Mouse (Mus musculus) hindbrain, embryonic 11.5 days (tissue): ENCODE results near the gene Ogfod2. TPM values are rescaled to one million over a fixed set of nuclear protein-coding genes. Genes with fewer than 3 reads are reported as not detected.

Experiments used
- ATAC-seq: fragments of 200-750 bp; cut with Nextera tagmentation; 2 replicates; pipeline ENCODE4 v1.8.0; 2017; ENCODE audit warnings: mild to moderate bottlenecking, moderate TSS enrichment, moderate library complexity; ENCODE audit not compliant: low FRiP score
- DNase-seq: peaks from one replicate; pipeline ENCODE4 v3.0.0-alpha.2; 2015; ENCODE audit warnings: low spot score
- H3K27ac ChIP-seq: fragments of 300-500 bp; sonication (generic); 2 replicates; pipeline ENCODE4 v1.5.1; 2014; ENCODE audit warnings: mild to moderate bottlenecking, low read depth, low read length
- H3K27me3 ChIP-seq: fragments of 300-500 bp; sonication (generic); 2 replicates; pipeline ENCODE4 v1.6.1; 2014; ENCODE audit warnings: mild to moderate bottlenecking, low read length, moderate library complexity, mixed read lengths; ENCODE audit not compliant: control insufficient read depth, insufficient read depth
- H3K36me3 ChIP-seq: fragments of 300-500 bp; sonication (generic); 2 replicates; pipeline ENCODE4 v1.6.1; 2014; ENCODE audit warnings: mild to moderate bottlenecking, low read length, moderate library complexity, mixed read lengths; ENCODE audit not compliant: control insufficient read depth, insufficient read depth
- H3K4me1 ChIP-seq: fragments of 300-500 bp; sonication (generic); replicated peaks from 2 replicates; pipeline ENCODE4 v1.6.1; 2014; ENCODE audit warnings: low read length, mixed read lengths; ENCODE audit not compliant: control insufficient read depth, insufficient read depth
- H3K4me2 ChIP-seq: fragments of 300-500 bp; sonication (generic); replicated peaks from 2 replicates; pipeline ENCODE4 v1.6.1; 2014; ENCODE audit warnings: mild to moderate bottlenecking, low read depth, low read length
- H3K4me3 ChIP-seq: fragments of 300-500 bp; sonication (generic); 2 replicates; pipeline ENCODE4 v1.5.1; 2014; ENCODE audit warnings: low read depth, low read length
- H3K9ac ChIP-seq: fragments of 300-500 bp; sonication (generic); 2 replicates; pipeline ENCODE4 v1.6.1; 2014; ENCODE audit warnings: low read depth, low read length
- H3K9me3 ChIP-seq: fragments of 300-500 bp; sonication (generic); 2 replicates; pipeline ENCODE4 v1.6.1; 2016; ENCODE audit warnings: low read length; ENCODE audit not compliant: control insufficient read depth
- WGBS: fragments of 180-500 bp; shearing (Covaris S2); extraction: QIAGEN DNeasy Blood & Tissue Kit; methylation state at CpG from one replicate; pipeline ENCODE4 v1.1.7; 2014; 5-methylcytosine and 5-hydroxymethylcytosine counted together
- polyA plus RNA-seq: library from polyadenylated mRNA; unstranded; fragments of >200 nt; fragmentation: Nextera tagmentation; extraction: Ambion mirVana; gene quantifications from 2 replicates; pipeline ENCODE4 v1.2.1, GENCODE M21; 2014

The Ogfod2 gene
- 13.1 and 13.3 TPM in 2 replicates for polyA plus RNA-seq

DNA sequence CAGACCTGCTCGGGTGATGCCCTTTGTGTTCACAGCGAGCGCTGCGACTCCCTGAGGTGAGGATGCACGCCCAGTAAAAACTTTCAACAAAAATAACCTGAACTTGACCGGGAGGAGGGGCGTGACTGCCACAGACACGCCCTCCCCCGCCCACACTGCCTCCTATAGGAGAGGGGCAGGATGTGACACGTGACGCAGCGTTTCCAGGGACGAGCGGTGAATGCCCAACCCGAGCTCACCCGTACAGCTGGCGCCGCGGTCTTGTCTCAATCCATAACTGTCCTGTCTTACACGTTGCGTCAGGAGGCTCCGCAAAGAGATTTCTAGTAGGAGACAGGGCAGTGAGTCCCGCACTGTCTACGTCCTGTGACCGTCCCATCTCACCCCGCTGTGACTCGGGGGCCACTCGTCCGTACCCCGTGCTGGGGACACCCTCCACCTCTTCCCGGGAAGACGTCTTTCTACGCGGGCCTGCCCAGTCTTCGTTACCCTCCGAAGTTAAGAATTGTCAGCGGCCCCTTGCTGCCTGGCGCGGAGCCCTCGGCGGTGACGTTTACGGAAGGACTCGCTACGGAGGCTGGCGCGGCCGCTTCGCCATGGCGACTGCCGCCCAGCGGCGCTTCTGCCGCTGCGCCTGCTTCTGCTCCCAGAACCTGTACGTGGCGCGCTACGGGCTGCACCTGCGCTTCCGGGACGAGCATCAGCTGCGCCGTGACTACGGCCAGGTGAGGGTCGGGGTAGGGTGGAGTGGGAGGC, at the start of gene Ogfod2:
Gene Ogfod2 (plus strand): TSS at position 556 of the 756 bp plus-strand sequence.
- Histone ChIP-seq H3K4me3 (peak within 1 kb of the TSS; percentile 72), H3K36me3 (no peaks in the 10 kb centered on the region), H3K9ac (peak within 1 kb of the TSS; percentile 72), H3K9me3 (no peaks in the 10 kb centered on the region), H3K27ac (peak within 1 kb of the TSS; percentile 71), H3K4me2 (peak within 1 kb of the TSS; percentile 85), H3K4me1 (peaks cover 11% of the 10 kb centered on the region), H3K27me3 (no peaks in the 10 kb centered on the region)
- DNase-seq = peak; percentile 97
- under 1% methylated on average over 66 of the region's 66 CpGs for WGBS
- peak; percentile 97 for ATAC-seq

DNA sequence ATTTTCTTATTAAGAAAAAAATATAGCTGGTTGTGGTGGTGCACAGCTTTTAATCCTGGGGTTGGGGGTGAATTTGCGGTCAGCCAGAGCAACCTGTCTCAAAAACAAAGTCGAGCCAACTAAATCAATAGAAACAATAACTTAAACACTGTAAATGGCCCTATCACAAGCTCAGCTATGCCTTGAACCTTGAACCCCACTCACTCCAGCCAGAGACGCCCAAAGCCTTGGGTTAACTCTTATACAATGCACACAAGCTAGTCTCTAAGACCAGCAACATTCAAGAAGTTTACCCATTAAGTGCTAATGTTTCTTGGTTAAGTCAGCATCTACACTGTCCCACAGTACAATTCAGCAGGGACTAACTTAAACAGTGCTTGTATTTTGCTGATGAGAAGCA, 42.4 kb upstream of the Ogfod2 start:
- no peaks in the 10 kb centered on the region for H3K36me3 ChIP-seq
- no peaks in the 10 kb centered on the region for H3K9me3 ChIP-seq
- no peak overlapping the region for H3K27ac ChIP-seq
- no peaks in the 10 kb centered on the region for H3K4me1 ChIP-seq
- no peak overlapping the region for H3K4me2 ChIP-seq
- H3K4me3 ChIP-seq = no peak overlapping the region
- DNase-seq (no peak), ATAC-seq (no peak)
- H3K27me3 ChIP-seq = no peaks in the 10 kb centered on the region
- no peak overlapping the region for H3K9ac ChIP-seq
- WGBS = 87% methylated on average over 3 of the region's 3 CpGs

GRCm38 (mm10) chr5:124073682-124074081, 38.4 kb upstream of the Ogfod2 start:
- no peaks in the 10 kb centered on the region for H3K9me3 ChIP-seq
- no peaks in the 10 kb centered on the region for H3K36me3 ChIP-seq
- 55% methylated on average over 9 of the region's 9 CpGs for WGBS
- H3K4me2 ChIP-seq = no peak overlapping the region
- H3K27me3 ChIP-seq = no peaks in the 10 kb centered on the region
- no peak overlapping the region for H3K27ac ChIP-seq
- no peak overlapping the region for H3K4me3 ChIP-seq
- no peak for ATAC-seq
- no peak overlapping the region for H3K9ac ChIP-seq
- H3K4me1 ChIP-seq = no peaks in the 10 kb centered on the region
- DNase-seq = no peak

DNA sequence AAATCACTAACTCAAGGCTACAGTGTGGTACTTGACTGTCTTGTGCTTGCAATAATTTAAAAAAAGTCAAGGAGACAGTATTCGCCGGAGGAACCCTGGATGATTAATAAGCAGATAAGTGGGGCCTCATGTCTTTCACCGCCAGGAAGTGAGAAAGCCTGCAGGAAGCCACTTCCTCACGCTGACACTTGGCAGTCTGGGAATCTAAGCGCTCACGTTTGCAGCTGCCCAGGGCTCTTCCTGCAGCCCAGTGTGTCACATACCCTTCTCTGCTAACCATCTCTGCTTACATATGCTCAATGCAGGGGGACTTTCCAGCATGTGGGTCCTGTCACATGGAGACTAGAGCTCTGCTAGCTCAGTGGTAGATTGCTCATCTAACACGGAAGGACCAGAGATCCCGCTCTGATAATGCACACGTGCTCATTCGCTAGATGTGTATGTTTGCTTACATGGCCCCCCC, 37.2 kb upstream of the Ogfod2 start:
- H3K27ac ChIP-seq = no peak overlapping the region
- no peak overlapping the region for H3K4me3 ChIP-seq
- H3K4me2 ChIP-seq = no peak overlapping the region
- no peaks in the 10 kb centered on the region for H3K27me3 ChIP-seq
- no peaks in the 10 kb centered on the region for H3K9me3 ChIP-seq
- DNase-seq (no peak), ATAC-seq (no peak)
- H3K9ac ChIP-seq = no peak overlapping the region
- H3K36me3 ChIP-seq = no peaks in the 10 kb centered on the region
- H3K4me1 ChIP-seq = 0 out of 2 replicates have a peak, but pooled peaks cover 3% of the 10 kb centered on the region
- 60% methylated on average over 10 of the region's 10 CpGs for WGBS

DNA sequence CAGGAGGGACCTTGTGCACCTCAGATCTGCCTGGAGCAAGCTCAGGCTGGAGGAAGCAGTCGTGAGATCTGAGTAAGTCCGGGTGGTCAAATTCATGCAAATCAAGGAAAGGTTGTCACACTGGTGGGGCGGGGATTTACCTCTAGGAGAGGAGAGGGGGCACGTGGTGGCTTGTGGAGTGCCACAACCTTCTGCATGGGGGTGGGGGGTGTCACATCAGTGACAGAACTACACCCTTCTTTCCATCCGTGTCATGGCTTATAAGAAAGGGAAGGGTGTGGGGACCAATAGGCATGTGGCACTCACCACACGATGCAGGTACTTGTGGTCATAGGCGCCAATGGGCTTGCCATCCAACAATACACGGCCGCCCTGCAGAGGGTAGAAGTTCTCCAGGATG, 36.4 kb upstream of the Ogfod2 start:
- Histone ChIP-seq H3K4me1 (0 out of 2 replicates have a peak, but pooled peaks cover 3% of the 10 kb centered on the region), H3K4me2 (no peak overlapping the region), H3K4me3 (no peak overlapping the region), H3K9me3 (no peaks in the 10 kb centered on the region), H3K36me3 (no peaks in the 10 kb centered on the region), H3K27ac (no peak overlapping the region), H3K9ac (no peak overlapping the region), H3K27me3 (no peaks in the 10 kb centered on the region)
- DNase-seq (no peak), ATAC-seq (no peak)
- 71% methylated on average over 9 of the region's 9 CpGs for WGBS

DNA sequence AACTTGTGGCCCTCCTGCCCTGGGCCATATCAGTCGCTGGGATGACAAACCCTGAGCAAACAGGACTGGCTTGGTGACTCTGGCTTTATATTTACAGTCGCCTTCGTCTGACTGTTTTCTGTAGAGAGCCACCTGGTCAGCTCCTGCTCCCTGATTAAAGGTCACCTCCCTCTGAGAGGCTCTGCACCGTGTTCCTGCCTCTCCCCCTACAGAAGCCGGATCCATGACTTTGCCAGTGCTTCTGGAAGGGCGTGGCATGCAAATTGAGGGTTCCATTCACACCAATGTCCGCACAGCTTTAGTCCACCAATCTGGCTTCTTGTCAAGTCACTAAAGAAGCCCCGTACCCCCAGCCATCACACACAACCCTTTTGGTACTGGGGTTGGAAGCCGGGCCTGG, 35.5 kb upstream of the Ogfod2 start:
- Histone ChIP-seq H3K27ac (no peak overlapping the region), H3K4me2 (no peak overlapping the region), H3K4me1 (0 out of 2 replicates have a peak, but pooled peaks cover 3% of the 10 kb centered on the region), H3K9me3 (no peaks in the 10 kb centered on the region), H3K9ac (no peak overlapping the region), H3K4me3 (no peak overlapping the region), H3K36me3 (no peaks in the 10 kb centered on the region), H3K27me3 (no peaks in the 10 kb centered on the region)
- no peak for ATAC-seq
- DNase-seq = no peak
- 45% methylated on average over 9 of the region's 9 CpGs for WGBS

DNA sequence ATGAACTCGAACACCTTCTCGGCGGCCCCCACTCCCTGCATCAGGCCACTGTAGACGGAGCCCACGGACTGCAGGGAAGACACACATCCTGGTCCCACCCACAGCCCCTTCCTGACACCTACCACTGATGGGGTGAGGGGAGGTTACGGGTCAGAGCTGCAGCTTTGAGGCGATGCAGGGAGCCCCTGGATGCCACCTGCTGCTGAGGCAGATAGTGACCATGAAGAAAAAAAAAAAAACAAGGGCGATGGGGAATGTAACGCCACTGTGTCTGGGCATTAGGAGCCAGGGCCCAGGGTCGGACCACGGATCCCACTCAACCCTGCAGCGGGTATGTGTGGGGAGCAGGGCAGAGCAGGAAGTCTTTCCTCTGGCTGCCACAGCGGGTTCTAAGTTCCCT, 34.9 kb upstream of the Ogfod2 start:
- H3K4me1 ChIP-seq = 0 out of 2 replicates have a peak, but pooled peaks cover 3% of the 10 kb centered on the region
- no peak overlapping the region for H3K4me2 ChIP-seq
- no peaks in the 10 kb centered on the region for H3K27me3 ChIP-seq
- 75% methylated on average over 13 of the region's 13 CpGs for WGBS
- no peak overlapping the region for H3K9ac ChIP-seq
- no peak for ATAC-seq
- H3K27ac ChIP-seq = no peak overlapping the region
- no peaks in the 10 kb centered on the region for H3K9me3 ChIP-seq
- no peak overlapping the region for H3K4me3 ChIP-seq
- no peak for DNase-seq
- no peaks in the 10 kb centered on the region for H3K36me3 ChIP-seq

DNA sequence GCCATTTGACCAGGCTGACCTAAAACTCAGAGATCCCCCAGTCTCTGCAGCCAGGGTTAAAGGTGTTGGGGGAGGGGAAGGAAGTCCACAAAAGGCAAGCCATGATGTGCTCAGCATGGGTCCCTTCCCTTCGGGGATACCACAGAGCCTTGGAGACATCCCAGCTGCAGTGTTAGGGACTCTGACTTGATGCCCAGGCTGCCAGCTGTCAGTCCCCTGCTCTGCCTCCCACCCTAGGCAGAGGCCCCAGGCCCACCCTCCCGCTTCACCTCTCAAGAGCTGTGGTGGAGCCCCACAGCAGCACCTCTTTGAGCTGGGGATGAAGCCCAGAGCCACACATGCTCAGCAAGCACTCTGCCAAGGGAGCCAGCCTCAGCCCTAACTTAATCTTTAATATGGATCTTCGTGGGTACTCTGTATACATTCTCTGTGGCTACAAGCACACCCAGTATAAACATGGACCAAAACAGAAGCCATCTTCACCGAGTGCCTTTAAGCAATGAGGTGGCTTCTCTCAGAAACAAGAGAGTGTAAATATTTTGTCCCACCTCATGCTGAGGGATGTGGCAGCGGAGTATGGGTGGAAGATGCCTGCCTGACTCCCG, 34.1 kb upstream of the Ogfod2 start:
- no peak for DNase-seq
- no peak overlapping the region for H3K9ac ChIP-seq
- no peak overlapping the region for H3K4me3 ChIP-seq
- H3K27me3 ChIP-seq = no peaks in the 10 kb centered on the region
- no peaks in the 10 kb centered on the region for H3K36me3 ChIP-seq
- no peak overlapping the region for H3K27ac ChIP-seq
- no peaks in the 10 kb centered on the region for H3K9me3 ChIP-seq
- WGBS = 61% methylated on average over 6 of the region's 6 CpGs
- no peak for ATAC-seq
- no peak overlapping the region for H3K4me2 ChIP-seq
- 0 out of 2 replicates have a peak, but pooled peaks cover 3% of the 10 kb centered on the region for H3K4me1 ChIP-seq
